Mouse (Mus musculus): ENCODE measurements at regions not wholly inside any gene's neighbourhood (a gene's known extent, or its start where the extent isn't known, plus 50 kb on each side); places are given as distances from the start of the nearest gene placed in this dataset.
A peak's percentile ranks its signal among the peaks of the same experiment; 100 is the strongest.

DNA sequence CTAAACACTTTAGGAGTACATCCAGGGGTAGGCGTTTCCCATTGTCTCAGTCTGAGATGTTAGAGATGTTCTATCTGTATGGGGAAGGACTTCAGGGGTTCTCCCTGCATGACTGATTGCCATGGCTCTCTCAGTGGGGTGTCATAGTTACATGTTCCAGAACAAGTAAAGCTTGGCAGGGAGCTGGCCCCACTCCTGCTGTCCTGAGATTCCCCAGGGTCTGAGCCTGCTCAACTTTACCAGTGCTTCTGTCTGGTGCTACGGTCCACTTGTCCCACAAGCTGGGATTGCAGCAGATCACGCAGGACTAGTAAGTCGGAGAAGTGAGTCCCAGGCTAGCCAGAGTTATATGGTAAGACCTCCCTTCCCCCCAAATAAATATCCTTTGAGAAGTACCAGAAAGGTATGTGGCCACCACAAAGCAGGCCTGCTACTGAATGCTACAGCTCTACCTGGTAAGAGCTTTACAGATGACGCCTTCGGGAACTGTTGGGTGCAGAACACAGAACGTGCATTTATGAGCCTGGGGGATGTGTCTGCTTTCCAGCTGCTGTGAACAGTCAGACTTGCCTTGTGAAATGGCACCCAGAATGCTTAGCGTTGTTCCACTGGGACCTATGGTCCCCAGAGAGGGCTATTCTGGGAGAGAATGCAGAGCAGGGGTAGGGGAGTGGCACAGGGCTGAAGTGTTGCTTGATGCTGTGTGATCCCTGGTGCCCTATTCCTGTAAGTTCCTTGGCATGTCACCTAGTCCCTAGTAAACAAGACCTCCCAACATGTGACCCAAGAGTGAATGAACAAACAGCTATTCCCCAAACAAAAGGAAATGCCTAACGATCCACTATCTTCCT lies 148.9 kb upstream of the Tgfbr2 start:
- Histone ChIP-seq H3K27ac (ENCODE audit: insufficient read depth, low read length) (peak overlapping the region; percentile 13; the same call in 1 of the 2 replicates), H3K27me3 (ENCODE audit: control insufficient read depth, insufficient read depth, low read length) (no peaks in the 10 kb centered on the region), H3K4me1 (ENCODE audit: control insufficient read depth, insufficient read depth, low read length) (no peaks in the 10 kb centered on the region), H3K4me3 (replicated peaks; ENCODE audit: insufficient read depth, low read depth, low read length) (no peak overlapping the region)
- TF ChIP-seq POLR2A (IDR thresholded peaks at IDR 0.05; ENCODE audit: borderline replicate concordance, insufficient read depth, low read length) = no peak
- no peak for DNase-seq
- WGBS = 62% methylated on average over 9 of the region's 9 CpGs

GRCm38 (mm10) chr9:116321908-116322307 lies 146.7 kb upstream of the Tgfbr2 start:
- H3K27me3 ChIP-seq (ENCODE audit: control insufficient read depth, insufficient read depth, low read length) = no peaks in the 10 kb centered on the region
- no peaks in the 10 kb centered on the region for H3K4me1 ChIP-seq (ENCODE audit: control insufficient read depth, insufficient read depth, low read length)
- no peak for DNase-seq
- no peak overlapping the region for H3K4me3 ChIP-seq (replicated peaks; ENCODE audit: insufficient read depth, low read depth, low read length)
- no peak overlapping the region for H3K27ac ChIP-seq (ENCODE audit: insufficient read depth, low read length)
- 92% methylated on average over 6 of the region's 6 CpGs for WGBS
- TF ChIP-seq POLR2A (IDR thresholded peaks at IDR 0.05; ENCODE audit: borderline replicate concordance, insufficient read depth, low read length) (no peak), CTCF (IDR thresholded peaks at IDR 0.05; ENCODE audit: borderline replicate concordance, insufficient read depth, low read depth, low read length) (no peak)

GRCm38 (mm10) chr9:116319421-116319820 lies 144.3 kb upstream of the Tgfbr2 start:
- Histone ChIP-seq H3K27ac (ENCODE audit: insufficient read depth, low read length) (no peak overlapping the region), H3K27me3 (ENCODE audit: control insufficient read depth, insufficient read depth, low read length) (no peaks in the 10 kb centered on the region), H3K4me3 (replicated peaks; ENCODE audit: insufficient read depth, low read depth, low read length) (no peak overlapping the region), H3K4me1 (ENCODE audit: control insufficient read depth, insufficient read depth, low read length) (no peaks in the 10 kb centered on the region)
- DNase-seq = no peak
- 80% methylated on average over 3 of the region's 3 CpGs for WGBS
- TF ChIP-seq CTCF (IDR thresholded peaks at IDR 0.05; ENCODE audit: borderline replicate concordance, insufficient read depth, low read depth, low read length) (no peak), POLR2A (IDR thresholded peaks at IDR 0.05; ENCODE audit: borderline replicate concordance, insufficient read depth, low read length) (no peak)

- H3K27ac ChIP-seq (ENCODE audit: insufficient read depth, low read length) = no peak overlapping the region
- H3K4me1 ChIP-seq (ENCODE audit: control insufficient read depth, insufficient read depth, low read length) = no peaks in the 10 kb centered on the region
- no peak for DNase-seq
- no peaks in the 10 kb centered on the region for H3K27me3 ChIP-seq (ENCODE audit: control insufficient read depth, insufficient read depth, low read length)
- no peak overlapping the region for H3K4me3 ChIP-seq (replicated peaks; ENCODE audit: insufficient read depth, low read depth, low read length)
- no peak for TF ChIP-seq CTCF (IDR thresholded peaks at IDR 0.05; ENCODE audit: borderline replicate concordance, insufficient read depth, low read depth, low read length)
- TF ChIP-seq POLR2A (IDR thresholded peaks at IDR 0.05; ENCODE audit: borderline replicate concordance, insufficient read depth, low read length) = no peak
- 83% methylated on average over 4 of the region's 4 CpGs for WGBS
Observed at GRCm38 (mm10) chr9:116316582-116317095, 141.5 kb upstream of the Tgfbr2 start.

DNA sequence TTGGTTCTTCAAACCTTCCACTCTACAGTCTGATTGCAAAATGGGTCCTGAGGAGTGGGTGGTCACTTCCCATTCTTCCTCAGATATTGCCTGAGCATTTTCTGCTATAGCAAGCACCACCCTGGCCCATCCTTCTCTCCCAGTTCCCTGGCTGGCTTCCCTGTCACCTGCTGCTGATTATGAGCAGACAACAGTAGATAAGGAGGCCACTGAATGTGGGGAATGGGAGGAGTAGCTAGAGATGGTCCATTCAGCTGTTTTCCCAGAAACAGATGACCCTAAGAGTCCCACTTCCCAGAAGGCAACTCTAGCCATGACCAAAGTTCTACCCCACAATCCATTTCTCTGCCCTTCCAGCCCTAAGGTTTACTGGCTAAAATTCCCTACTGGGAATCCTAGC lies 139.6 kb upstream of the Tgfbr2 start:
- Histone ChIP-seq H3K27ac (ENCODE audit: insufficient read depth, low read length) (no peak overlapping the region), H3K4me1 (ENCODE audit: control insufficient read depth, insufficient read depth, low read length) (no peaks in the 10 kb centered on the region), H3K4me3 (replicated peaks; ENCODE audit: insufficient read depth, low read depth, low read length) (no peak overlapping the region), H3K27me3 (ENCODE audit: control insufficient read depth, insufficient read depth, low read length) (no peaks in the 10 kb centered on the region)
- DNase-seq = no peak
- TF ChIP-seq POLR2A (IDR thresholded peaks at IDR 0.05; ENCODE audit: borderline replicate concordance, insufficient read depth, low read length) (no peak), CTCF (IDR thresholded peaks at IDR 0.05; ENCODE audit: borderline replicate concordance, insufficient read depth, low read depth, low read length) (no peak)

DNA sequence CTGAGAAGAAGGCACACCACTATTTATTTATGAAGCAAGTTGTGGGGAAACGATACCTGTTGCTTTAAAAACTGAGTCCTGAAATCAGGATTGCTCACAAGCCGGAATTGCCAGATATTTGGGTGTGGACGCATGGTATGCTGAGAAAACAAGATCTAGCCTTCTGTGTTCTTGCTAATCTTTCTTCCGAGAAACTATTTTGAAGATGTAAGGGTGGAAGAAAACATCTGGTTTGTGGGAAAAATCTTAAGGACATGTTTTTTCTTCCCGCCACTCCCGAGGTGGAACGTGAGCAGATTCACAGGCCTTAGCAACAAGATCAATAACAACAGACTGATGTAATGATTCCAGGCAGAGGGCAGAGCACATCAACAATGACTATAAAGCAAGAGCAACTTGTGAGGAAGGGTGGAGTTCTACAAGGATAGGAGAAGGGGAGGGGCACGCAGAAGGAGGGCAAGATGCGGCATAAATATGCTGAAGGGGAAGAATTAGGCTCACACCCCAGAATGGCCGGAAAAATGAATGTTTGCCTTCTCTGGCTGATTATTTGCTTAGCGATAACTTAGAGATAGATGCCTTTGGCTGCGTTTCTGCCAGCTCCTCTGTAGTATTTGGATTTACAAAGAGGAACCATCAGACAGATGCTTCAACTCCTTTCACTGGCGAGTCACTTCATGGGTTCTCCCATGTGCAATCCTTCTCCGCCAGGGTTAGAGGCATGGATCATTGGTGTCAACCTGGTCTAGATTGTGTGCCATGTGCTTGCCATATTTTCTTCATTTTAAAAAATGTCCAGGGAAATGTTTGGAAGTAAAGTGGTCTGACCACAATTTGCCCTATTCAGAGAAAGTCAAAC lies 139.0 kb upstream of the Tgfbr2 start:
- no peak for TF ChIP-seq POLR2A (IDR thresholded peaks at IDR 0.05; ENCODE audit: borderline replicate concordance, insufficient read depth, low read length)
- TF ChIP-seq CTCF (IDR thresholded peaks at IDR 0.05; ENCODE audit: borderline replicate concordance, insufficient read depth, low read depth, low read length) = no peak
- WGBS = 87% methylated on average over 14 of the region's 14 CpGs
- no peak overlapping the region for H3K27ac ChIP-seq (ENCODE audit: insufficient read depth, low read length)
- DNase-seq = no peak
- no peak overlapping the region for H3K4me3 ChIP-seq (replicated peaks; ENCODE audit: insufficient read depth, low read depth, low read length)
- no peaks in the 10 kb centered on the region for H3K27me3 ChIP-seq (ENCODE audit: control insufficient read depth, insufficient read depth, low read length)
- no peaks in the 10 kb centered on the region for H3K4me1 ChIP-seq (ENCODE audit: control insufficient read depth, insufficient read depth, low read length)

DNA sequence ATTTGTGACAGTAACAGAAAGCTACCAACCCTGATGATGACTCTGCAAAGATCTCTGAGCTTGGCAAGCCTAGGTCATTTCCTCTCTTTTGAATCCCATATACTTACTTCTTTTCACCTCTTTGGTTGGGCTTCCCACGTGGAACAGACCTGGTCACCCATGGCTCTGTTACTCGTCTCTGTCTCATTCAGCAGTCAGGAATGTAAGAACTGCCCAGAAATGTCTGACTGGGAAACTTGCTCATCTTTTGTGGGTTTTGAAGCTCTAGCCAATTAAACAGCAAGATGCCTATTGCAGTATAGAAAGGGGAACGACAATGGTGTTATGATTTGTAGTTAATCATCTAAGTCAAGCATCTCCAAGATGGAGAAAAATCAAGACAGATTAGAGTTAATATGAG lies 136.2 kb upstream of the Tgfbr2 start:
- TF ChIP-seq CTCF (IDR thresholded peaks at IDR 0.05; ENCODE audit: borderline replicate concordance, insufficient read depth, low read depth, low read length) = no peak
- TF ChIP-seq POLR2A (IDR thresholded peaks at IDR 0.05; ENCODE audit: borderline replicate concordance, insufficient read depth, low read length) = no peak
- H3K4me1 ChIP-seq (ENCODE audit: control insufficient read depth, insufficient read depth, low read length) = no peaks in the 10 kb centered on the region
- WGBS = 70% methylated on average over 3 of the region's 3 CpGs

More for the DNA sequence above, 136.2 kb upstream of the Tgfbr2 start:
- Histone ChIP-seq H3K27ac (ENCODE audit: insufficient read depth, low read length) (no peak overlapping the region), H3K27me3 (ENCODE audit: control insufficient read depth, insufficient read depth, low read length) (no peaks in the 10 kb centered on the region), H3K4me3 (replicated peaks; ENCODE audit: insufficient read depth, low read depth, low read length) (no peak overlapping the region)
- DNase-seq = no peak
